Mouse (Mus musculus) stomach, postnatal 0 days (tissue): ENCODE results near the gene Parn.

Source experiments
- CTCF ChIP-seq: IDR thresholded peaks from 2 replicates; pipeline ENCODE4 v1.5.1; 2016; ENCODE audit warnings: antibody characterized with exemption, low read depth, mild to moderate bottlenecking, moderate library complexity
- EP300 ChIP-seq: optimal IDR thresholded peaks from 2 replicates; pipeline ENCODE3; 2016; ENCODE audit warnings: antibody characterized with exemption

DNA sequence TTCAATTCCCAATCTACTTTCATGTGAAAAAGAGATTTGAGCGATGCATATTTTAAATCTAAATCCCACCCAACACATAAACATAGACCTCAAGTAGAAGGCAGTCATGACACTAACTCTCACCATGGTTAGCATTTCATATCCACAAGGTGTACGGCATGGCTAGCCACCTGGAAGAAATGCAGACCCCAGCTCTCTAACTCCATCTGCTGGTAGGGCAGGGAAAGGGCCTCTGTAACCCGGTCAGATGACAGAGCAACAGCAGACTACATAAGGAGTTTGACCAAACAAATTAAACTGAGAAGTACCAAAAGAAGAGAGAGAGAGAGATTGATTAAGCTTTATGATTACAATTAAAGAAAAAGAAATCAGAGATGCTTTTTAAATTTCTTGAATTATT lies 87.2 kb downstream of the Parn start:
- TF ChIP-seq CTCF (peak; percentile 69), EP300 (no peak)
